Mouse (Mus musculus) thymus, adult 2 months (tissue): ENCODE results near the gene Sidt2. TPM values are rescaled to one million over a fixed set of nuclear protein-coding genes. Genes with fewer than 3 reads are reported as not detected.

ENCODE experiments used
- DNase-seq: peaks from one replicate; pipeline ENCODE4 v3.0.0; 2021
- H3K27ac ChIP-seq: fragments of 200-500 bp; 2 replicates; pipeline ENCODE4 v1.5.1; 2012; ENCODE audit warnings: low read length, control low read depth; ENCODE audit not compliant: control insufficient read depth, insufficient read depth
- H3K27me3 ChIP-seq: fragments of 200-500 bp; 2 replicates; pipeline ENCODE4 v1.6.1; 2012; ENCODE audit warnings: mild to moderate bottlenecking, low read length, moderate library complexity, mixed read lengths; ENCODE audit not compliant: control insufficient read depth, insufficient read depth
- H3K36me3 ChIP-seq: fragments of 200-500 bp; 2 replicates; pipeline ENCODE4 v1.6.1; 2012; ENCODE audit warnings: mild to moderate bottlenecking, low read length, moderate library complexity; ENCODE audit not compliant: control insufficient read depth, insufficient read depth
- H3K4me1 ChIP-seq: fragments of 200-500 bp; replicated peaks from 2 replicates; pipeline ENCODE4 v1.6.1; 2012; ENCODE audit warnings: low read length; ENCODE audit not compliant: control insufficient read depth, insufficient read depth
- H3K4me3 ChIP-seq: fragments of 200-500 bp; 2 replicates; pipeline ENCODE4 v1.5.1; 2012; ENCODE audit warnings: mild to moderate bottlenecking, low read length, control low read depth, moderate library complexity; ENCODE audit not compliant: control insufficient read depth, insufficient read depth
- CTCF ChIP-seq: fragments of 200-500 bp; IDR thresholded peaks from 2 replicates; pipeline ENCODE4 v1.5.1; 2012; ENCODE audit warnings: mild to moderate bottlenecking, control low read depth, low read length, moderate library complexity, borderline replicate concordance; ENCODE audit not compliant: control insufficient read depth, poor library complexity, insufficient read depth; ENCODE audit errors: extremely low read depth
- POLR2A ChIP-seq: fragments of 200-500 bp; IDR thresholded peaks from 2 replicates; pipeline ENCODE4 v1.6.1; 2012; ENCODE audit warnings: mild to moderate bottlenecking, low read length, control low read depth, moderate library complexity; ENCODE audit not compliant: control insufficient read depth, poor library complexity, insufficient read depth; ENCODE audit errors: extremely low read depth
- WGBS: fragments of 180-500 bp; shearing (Covaris S2); methylation state at CpG from one replicate; pipeline ENCODE4 v1.1.7; 2018; 5-methylcytosine and 5-hydroxymethylcytosine counted together
- polyA plus RNA-seq: library from polyadenylated mRNA; depleted of rRNA; stranded (reverse); fragments of >200 nt; gene quantifications from 2 replicates; pipeline ENCODE4 v1.2.3, GENCODE M21; 2012

The Sidt2 gene
- polyA plus RNA-seq, 1 experiment: 614 TPM

- Histone ChIP-seq H3K4me3 (no peak overlapping the region), H3K27ac (no peak overlapping the region), H3K27me3 (no peaks in the 10 kb centered on the region), H3K4me1 (no peaks in the 10 kb centered on the region), H3K36me3 (peaks cover 35% of the 10 kb centered on the region)
- TF ChIP-seq POLR2A: no peak
- no peak for TF ChIP-seq CTCF
- DNase-seq: no peak
- WGBS: 86% methylated on average over 2 of the region's 2 CpGs
Measured at GRCm38 (mm10) chr9:45961855-45962254, 6.8 kb upstream of the Sidt2 start.

- TF ChIP-seq POLR2A (no peak), CTCF (no peak)
- Histone ChIP-seq H3K4me1 (peaks cover 4% of the 10 kb centered on the region), H3K27me3 (no peaks in the 10 kb centered on the region), H3K4me3 (no peak overlapping the region), H3K36me3 (peaks cover 19% of the 10 kb centered on the region), H3K27ac (no peak overlapping the region)
- DNase-seq: no peak
- WGBS: 67% methylated on average over 7 of the region's 7 CpGs
Measured at GRCm38 (mm10) chr9:45959661-45960060, 4.6 kb upstream of the Sidt2 start.

- WGBS: 92% methylated on average over 4 of the region's 4 CpGs
- Histone ChIP-seq H3K4me1 (peaks cover 6% of the 10 kb centered on the region), H3K27me3 (no peaks in the 10 kb centered on the region), H3K4me3 (no peak overlapping the region), H3K36me3 (peaks cover 11% of the 10 kb centered on the region; the same call in 1 of the 2 replicates), H3K27ac (no peak overlapping the region)
- no peak for DNase-seq
- TF ChIP-seq POLR2A: no peak
- no peak for TF ChIP-seq CTCF
Measured at GRCm38 (mm10) chr9:45958851-45959250, 3.8 kb upstream of the Sidt2 start.

- TF ChIP-seq POLR2A (no peak), CTCF (no peak)
- Histone ChIP-seq H3K27me3 (no peaks in the 10 kb centered on the region), H3K4me1 (peaks cover 13% of the 10 kb centered on the region), H3K36me3 (0 out of 2 replicates have a peak, but pooled peaks cover 4% of the 10 kb centered on the region), H3K4me3 (no peak overlapping the region), H3K27ac (no peak overlapping the region)
- WGBS: 92% methylated on average over 7 of the region's 7 CpGs
- no peak for DNase-seq
Measured at GRCm38 (mm10) chr9:45958023-45958670, 3.1 kb upstream of the Sidt2 start.

- peak overlapping the region; percentile 94 for H3K4me3 ChIP-seq
- no peaks in the 10 kb centered on the region for H3K27me3 ChIP-seq
- H3K27ac ChIP-seq: peak overlapping the region; percentile 72
- WGBS: under 1% methylated on average over 62 of the region's 63 CpGs
- peaks cover 29% of the 10 kb centered on the region for H3K36me3 ChIP-seq
- H3K4me1 ChIP-seq: peaks cover 19% of the 10 kb centered on the region
- DNase-seq: no peak
- TF ChIP-seq CTCF (no peak), POLR2A (no peak)
Measured at GRCm38 (mm10) chr9:45954294-45955106, 558 bp downstream of the Sidt2 start.

GRCm38 (mm10) chr9:45953511-45954293, 1.4 kb downstream of the Sidt2 start:
- TF ChIP-seq POLR2A: no peak
- TF ChIP-seq CTCF: no peak
- no peak for DNase-seq
- no peaks in the 10 kb centered on the region for H3K27me3 ChIP-seq
- H3K36me3 ChIP-seq: peaks cover 32% of the 10 kb centered on the region
- peak overlapping the region; percentile 94 for H3K4me3 ChIP-seq
- peaks cover 19% of the 10 kb centered on the region for H3K4me1 ChIP-seq
- 32% methylated on average over 13 of the region's 13 CpGs for WGBS
- H3K27ac ChIP-seq: peak overlapping the region; percentile 72
